Mouse (Mus musculus) left cerebral cortex, postnatal 14 days (tissue): ENCODE results near the gene Scpep1. TPM values are rescaled to one million over a fixed set of nuclear protein-coding genes. Genes with fewer than 3 reads are reported as not detected.

Source experiments
- DNase-seq, 2 experiments: peaks; one replicate each; pipeline ENCODE4 v3.0.0; 2021 to 2022; ENCODE audit warnings: low spot score in 2 of 2, mixed read lengths in 1 of 2
- intact Hi-C: fragments of 180-260 bp; cut with DNase I; formaldehyde crosslinking; loops from one replicate; pipeline ENCODE4 v1.15.1; 2025
- long read RNA-seq, 2 experiments: library from polyadenylated mRNA; stranded (forward); transcript quantifications; one replicate each; pipeline ENCODE4 v2.0.0; 2021
- total RNA-seq, 2 experiments: library from RNA; stranded (reverse); gene quantifications; 2 replicates each; pipeline ENCODE4 v1.2.3; 2021

Gene Scpep1
- 10 to 100 TPM; 19.8 to 19.9 TPM for total RNA-seq
- long read RNA-seq, experiment 1, transcript Scpep1-201 (13 exons, 2,097 nt) = major isoform, 27 of 29 reads
- long read RNA-seq, experiment 1, partial matches to known transcripts = 2 of 29 reads
- long read RNA-seq, experiment 1, other reads (novel, unspliced or antisense) = 0 of 29 reads
- long read RNA-seq, experiment 2, transcript Scpep1-201 (13 exons, 2,097 nt) = major isoform, 34 of 35 reads
- long read RNA-seq, experiment 2, partial matches to known transcripts = 1 of 35 reads
- long read RNA-seq, experiment 2, other reads (novel, unspliced or antisense) = 0 of 35 reads

DNA sequence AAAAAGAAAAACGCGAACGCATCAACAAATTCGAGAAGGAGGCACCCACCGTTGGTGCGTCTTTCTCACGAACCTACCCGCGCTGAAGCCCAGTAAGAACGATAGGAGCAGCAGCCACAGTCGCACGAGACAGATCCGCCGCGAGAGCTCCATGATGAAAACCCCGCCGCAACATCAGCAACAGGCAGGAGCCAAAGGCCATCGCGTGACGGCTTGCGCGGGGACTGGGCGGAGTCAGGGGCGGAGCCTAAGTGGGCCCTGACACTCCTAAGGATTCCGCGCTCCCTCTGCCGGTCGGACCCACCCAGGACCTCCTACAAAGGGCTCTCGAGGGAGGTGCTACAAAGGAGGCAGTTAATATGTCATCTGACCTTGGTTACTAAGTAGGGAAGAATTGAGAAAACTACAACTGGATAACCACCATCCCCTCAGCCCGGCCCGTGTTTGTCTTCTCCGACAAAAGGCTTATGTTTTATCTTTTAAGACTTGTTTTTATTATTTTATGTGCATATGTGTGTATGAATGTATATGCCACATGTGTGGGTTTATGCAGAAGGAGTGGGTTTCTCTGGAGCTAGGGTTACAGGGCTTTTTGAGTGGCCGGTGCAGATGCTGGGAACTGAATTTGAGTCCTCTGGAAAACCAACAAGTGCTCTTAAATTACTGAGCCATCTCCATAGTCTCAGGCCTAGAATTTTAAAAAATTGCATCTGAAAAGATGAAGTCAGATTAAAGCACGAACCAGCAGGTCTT lies at the start of gene Scpep1:
Gene Scpep1 (minus strand): TSS at position 249 of the 753 bp plus-strand sequence.
- peak; percentile 95 to 96 for DNase-seq
- intact Hi-C loops = loop anchor here (5.0 kb wide), 2 partner anchors 108 to 988 kb away; no protein-coding TSS in a partner anchor

DNA sequence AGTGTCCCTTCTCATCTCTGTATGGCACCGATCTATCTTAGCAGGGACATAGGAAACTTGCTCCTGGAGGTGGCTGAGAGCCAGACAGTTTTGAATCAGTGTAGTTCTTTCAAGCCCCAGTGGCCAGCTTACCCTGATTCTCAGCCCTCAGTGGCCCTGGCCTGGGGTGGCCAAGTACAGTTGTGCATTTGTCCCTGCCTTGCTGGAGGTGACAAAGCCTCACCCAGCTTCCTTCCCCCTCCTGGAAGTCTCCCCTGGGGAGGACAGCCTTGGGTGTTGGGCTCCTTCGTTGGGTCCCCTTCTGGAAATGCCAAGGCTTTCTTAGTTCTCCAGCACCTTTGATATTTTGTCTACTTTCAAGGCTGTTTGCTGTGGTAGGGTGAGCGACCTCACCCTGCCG lies 48.5 kb upstream of the Scpep1 start:
- intact Hi-C loops = no loop called here
- DNase-seq = no peak

DNA sequence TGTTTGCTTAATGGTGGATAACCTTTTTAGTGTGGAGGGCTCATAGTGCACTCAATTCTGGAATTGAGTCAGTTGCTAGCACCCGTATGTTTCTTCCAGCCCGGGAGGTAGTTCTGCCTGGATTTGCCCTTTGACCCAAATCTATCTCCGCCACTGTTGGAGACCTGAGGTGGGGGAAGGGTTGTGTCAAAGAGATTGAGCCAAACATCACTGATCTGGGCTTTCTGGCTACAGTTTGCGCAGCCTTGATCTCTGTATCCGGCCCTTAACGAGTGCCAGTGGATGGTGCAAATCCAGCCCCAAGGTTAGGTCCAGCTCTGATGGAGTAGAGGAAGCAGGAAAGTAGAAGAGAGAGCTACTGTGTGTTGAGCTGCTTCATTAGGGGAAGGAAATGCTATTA lies 47.8 kb upstream of the Scpep1 start:
- intact Hi-C loops = no loop called here
- no peak for DNase-seq

DNA sequence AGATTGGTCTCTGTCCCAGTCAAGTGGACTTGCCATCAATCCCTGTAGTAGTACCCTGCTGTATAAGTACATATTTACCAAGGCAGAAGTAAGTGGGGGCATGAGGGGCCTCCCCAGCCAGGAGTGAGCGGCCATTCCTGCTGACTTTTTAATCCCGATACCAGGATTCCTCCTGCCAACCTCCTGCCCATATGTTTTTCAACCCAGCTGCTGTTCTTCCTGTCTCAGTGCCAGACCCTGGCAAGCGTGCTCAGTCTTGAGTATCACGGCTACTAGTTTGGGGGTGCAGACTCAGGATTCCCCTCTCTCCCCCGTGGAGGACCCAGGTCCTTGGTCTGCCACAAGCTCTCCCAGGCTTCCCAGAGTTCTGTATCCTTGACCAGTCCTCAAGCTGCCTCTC lies 47.4 kb upstream of the Scpep1 start:
- no peak for DNase-seq
- intact Hi-C loops = no loop called here

DNA sequence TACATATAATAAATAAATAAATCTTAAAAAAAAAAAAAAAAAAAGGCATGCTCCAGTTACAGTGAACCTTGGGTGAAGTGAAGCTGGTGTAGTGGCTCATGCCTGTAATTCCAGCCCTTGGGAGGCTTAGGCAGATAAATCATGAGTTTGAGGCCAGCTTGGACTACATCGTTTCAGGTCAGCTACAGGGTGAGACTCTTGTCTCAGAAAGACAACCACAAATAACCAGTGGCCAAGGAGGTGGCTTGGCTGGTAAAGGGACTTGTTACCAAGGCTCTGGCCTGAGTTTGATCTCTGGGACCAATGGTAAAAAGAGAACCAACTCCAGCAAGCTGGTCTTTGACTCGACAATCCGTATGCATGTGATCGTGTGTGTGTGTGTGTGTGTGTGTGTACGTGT lies 46.8 kb upstream of the Scpep1 start:
- intact Hi-C loops = no loop called here
- no peak for DNase-seq

DNA sequence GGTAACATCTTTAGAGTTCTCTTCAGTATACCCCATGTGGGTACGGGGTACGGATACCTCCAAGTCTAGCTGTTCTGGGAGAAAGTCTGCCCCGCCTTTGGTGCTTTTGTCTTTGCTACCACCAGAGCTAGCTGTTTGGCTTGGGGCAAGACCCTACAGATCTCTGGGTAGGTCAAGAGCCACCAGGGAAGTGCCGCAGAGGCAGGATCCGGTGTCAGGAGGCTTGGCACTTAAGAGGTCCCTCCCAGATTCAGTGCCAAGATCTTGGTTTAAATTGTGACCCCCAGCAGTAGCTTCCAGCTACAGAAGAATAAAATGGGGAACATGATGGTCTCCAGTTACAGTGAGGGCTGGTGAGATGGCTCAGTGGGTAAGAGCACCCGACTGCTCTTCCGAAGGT lies 46.3 kb upstream of the Scpep1 start:
- intact Hi-C loops = no loop called here
- DNase-seq = no peak

DNA sequence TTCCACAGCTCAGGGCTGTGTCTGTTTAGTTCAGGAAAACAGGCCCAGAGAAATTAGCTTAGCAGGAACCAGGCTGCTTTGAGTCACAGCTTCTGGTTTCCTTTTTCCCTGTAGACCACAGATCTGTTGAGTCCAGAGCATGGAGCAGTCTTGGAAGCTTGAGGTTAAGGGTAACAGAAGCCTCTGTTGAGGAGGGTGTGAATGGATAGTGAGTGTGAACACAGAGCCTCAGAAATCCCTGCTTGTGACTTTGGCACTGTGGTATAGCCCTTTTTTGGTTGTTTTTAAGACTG lies 45.2 kb upstream of the Scpep1 start:
- DNase-seq = no peak
- intact Hi-C loops = no loop called here

DNA sequence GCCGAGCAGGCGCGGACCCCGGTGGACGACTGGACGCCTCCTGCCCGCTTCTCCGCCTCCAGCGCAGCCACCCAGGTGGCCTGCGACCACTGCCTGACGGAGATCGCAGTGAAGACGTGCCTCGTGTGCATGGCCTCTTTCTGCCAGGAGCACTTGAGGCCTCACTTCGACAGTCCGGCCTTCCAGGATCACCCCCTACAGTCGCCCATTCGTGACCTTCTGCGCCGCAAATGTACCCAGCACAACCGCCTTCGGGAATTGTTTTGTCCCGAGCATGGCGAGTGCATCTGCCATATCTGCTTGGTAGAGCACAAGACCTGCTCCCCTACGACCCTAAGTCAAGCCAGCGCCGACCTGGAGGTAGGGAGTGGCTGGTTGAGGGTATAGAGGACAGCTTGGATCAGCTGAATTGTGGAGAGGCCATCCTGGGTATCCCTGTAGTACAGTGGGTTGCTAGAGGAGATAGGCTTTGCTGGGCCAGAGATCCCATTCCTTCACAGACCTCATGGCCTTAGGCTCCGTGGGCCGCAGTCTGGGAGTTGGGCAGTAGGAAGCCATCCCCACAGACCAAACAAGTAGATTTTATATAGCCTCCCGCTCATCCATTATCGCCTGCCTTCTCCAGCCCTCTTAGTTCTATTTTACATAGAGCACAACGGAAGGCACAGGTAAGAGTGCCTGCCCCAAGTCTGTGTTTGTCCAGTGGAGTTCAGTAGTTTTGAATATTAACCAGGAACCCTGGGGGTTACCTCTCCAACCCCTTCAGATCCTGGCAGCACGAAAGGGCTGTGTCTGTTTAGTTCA lies 44.7 kb upstream of the Scpep1 start:
- intact Hi-C loops = loop anchor here (5.0 kb wide), 1 partner anchor 37 kb away; no protein-coding TSS in a partner anchor

DNA sequence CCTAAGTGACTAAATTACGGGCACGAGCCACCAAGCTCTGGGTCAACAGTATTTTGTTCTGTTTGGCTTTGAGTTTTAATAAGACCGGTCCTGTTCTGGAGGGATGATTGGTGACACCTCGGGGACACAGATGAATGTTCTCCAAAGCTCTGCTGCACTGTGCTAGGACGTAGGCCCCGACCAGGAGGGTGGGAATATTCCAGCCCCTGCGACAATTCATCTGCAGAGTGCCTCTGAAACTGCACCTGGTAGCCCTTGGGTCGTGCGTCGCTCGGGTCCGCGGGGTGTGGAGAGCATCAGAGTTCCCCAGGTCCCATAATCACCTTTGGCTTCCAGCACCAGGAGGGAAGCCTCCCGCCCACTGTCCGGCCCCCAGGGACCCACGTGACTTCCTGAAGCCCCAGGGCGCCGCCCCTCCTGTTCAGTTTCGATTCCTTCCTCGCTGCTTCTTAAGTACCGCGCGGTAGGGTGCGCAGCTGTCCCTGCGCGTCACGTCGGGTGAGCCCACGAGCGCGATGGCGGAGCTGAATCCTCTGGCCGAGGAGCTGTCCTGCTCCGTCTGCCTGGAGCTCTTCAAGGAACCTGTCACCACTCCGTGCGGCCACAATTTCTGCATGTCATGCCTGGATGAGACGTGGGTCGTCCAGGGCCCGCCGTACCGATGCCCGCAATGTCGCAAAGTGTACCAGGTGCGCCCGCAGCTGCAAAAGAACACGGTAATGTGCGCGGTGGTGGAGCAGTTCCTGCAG lies 43.9 kb upstream of the Scpep1 start, which contains the start of gene Trim25:
Gene Trim25 (plus strand): TSS at position 403 of the 749 bp plus-strand sequence.
- intact Hi-C loops = loop anchor here (5.0 kb wide), 1 partner anchor 38 kb away; no protein-coding TSS in a partner anchor
- peak; percentile 49 to 61 for DNase-seq

More for the DNA sequence above, 44.7 kb upstream of the Scpep1 start:
- DNase-seq = no peak

DNA sequence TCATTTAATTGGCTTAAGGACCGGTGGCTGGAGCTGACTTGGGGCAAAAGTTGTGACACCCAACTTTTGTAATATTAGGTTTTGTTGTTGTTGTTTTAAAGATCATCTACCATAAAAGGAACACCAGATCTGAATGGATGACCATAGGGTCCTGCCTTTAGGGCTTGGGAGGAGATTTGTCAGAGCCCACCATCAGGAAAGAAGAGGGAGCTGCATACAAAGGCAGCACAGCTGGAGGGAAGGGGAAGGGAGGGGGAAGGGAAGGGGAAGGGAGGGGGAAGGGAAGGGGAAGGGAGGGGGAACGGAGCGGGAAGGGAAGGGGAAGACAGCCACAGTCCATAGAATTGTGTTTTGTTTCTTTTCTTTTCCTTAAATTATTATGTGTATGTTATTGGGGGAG lies 43.1 kb upstream of the Scpep1 start:
- DNase-seq = no peak
- intact Hi-C loops = loop anchor here (5.0 kb wide), 1 partner anchor 39 kb away; no protein-coding TSS in a partner anchor

DNA sequence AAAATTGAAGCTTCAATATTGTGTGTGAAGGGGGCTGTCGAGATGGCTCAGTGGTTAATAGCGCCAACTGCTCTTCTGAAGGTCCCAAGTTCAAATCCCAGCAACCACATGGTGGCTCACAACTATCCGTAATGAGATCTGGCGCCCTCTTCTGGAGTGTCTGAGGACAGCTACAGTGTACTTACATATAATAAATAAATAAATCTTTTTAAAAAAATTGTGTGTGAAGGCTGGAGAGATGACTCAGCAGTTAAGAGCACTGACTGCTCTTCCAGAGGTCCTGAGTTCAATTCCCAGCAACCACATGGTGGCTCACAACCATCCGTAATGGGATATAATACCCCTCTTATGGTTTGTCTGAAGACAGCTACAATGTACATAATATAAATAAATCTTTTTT lies 42.1 kb upstream of the Scpep1 start:
- intact Hi-C loops = loop anchor here (5.0 kb wide), 1 partner anchor 40 kb away; no protein-coding TSS in a partner anchor

DNA sequence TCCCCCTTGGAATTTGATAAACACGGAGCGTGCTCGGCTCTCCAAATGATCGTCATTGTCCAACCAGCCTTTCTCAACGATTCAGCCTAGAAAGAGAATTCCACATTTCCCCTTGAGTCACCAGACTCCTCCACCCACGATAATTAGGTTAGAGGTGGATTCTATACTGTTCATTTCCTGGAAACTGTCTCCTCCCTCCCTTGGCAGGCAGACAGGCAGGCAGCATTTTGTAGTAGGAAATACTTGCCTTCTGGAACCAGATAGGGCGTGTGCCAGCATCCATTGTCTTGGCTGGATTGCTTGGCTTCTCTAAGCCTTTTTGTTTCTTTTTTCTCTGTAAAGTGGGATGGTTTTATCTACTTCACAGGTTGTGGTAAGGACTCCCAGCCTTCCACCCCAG lies 41.2 kb upstream of the Scpep1 start:
- intact Hi-C loops = loop anchor here (5.0 kb wide), 1 partner anchor 41 kb away; no protein-coding TSS in a partner anchor
- no peak for DNase-seq

More for the DNA sequence above, 42.1 kb upstream of the Scpep1 start:
- peak in 1 of 2 experiments; percentile 28 for DNase-seq

DNA sequence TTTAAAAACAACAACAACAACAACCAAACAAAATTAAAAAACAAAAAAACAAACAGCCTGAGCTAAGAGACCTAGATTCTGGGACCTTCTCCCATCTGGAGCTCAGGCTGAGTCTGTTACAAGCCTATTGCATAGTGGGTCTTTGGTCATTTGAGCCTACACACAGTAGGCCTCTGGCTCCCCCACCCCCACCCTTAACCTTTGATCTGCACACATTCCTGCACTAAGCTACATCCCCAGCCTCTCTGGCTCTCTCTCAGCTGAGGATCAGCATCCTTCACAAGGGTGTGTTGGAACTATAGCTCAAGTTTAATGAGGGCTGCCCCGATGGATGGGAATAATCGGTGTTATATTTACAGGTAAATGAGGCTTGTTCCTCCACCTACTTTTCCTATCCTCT lies 40.4 kb upstream of the Scpep1 start:
- DNase-seq = no peak
- intact Hi-C loops = loop anchor here (5.0 kb wide), 1 partner anchor 42 kb away; no protein-coding TSS in a partner anchor

DNA sequence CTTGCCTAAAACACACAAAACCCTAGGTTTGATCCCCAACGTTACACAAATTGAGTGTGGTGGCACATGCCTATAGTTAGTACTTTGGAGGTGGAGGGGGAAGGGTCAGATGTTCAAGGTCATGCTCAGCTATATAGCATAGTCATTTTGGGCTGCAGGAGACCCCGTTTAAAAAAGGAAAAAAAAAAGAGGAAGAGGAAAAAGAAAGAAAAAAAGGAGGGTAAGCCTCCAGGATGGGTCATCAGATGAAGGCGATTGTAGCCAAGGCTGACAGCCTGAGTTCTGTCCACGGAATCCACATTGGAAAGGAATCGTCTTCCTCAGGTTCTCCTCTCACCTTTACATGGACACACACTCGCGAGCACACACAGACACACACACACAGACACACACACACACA lies 39.2 kb upstream of the Scpep1 start:
- intact Hi-C loops = no loop called here
- DNase-seq = no peak

DNA sequence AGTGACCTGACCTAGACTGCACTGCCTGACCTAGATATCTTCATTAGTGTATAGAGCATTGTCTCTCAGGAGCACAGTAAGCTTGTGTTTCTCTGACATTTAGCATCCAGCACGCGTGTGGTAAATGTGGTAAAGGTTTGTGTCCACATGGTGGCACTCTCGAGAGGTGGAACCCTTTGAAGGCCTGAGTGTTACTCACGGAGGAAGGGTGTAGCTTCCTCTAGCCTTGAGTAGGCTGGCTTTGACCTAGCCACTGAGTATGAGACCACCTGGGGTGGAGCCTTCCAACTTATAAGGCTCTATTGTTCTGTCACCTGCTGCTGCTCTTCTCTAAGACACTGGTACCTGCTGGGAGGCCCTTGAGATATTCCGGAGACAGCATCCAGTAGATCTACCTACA lies 38.4 kb upstream of the Scpep1 start:
- intact Hi-C loops = no loop called here
- peak; percentile 44 to 51 for DNase-seq

DNA sequence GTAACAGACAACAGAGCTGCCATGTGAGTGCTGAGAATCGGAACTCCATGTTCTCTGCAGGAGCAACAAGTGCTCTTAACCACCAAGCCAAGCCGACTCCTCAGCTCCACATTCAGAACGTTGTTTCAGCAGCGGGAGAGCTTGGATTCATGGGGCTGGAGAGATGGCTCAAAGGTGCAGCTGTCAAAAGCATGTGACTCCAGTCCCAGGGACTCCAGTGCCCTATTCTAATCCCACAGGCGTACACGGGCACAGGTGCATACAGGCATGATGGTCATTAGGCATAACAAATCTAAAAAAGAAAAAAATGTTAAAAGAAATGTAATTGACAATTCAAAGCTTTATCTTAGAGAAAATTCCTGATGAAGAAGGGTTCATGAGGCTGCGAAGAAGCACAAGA lies 37.9 kb upstream of the Scpep1 start:
- no peak for DNase-seq
- intact Hi-C loops = no loop called here

DNA sequence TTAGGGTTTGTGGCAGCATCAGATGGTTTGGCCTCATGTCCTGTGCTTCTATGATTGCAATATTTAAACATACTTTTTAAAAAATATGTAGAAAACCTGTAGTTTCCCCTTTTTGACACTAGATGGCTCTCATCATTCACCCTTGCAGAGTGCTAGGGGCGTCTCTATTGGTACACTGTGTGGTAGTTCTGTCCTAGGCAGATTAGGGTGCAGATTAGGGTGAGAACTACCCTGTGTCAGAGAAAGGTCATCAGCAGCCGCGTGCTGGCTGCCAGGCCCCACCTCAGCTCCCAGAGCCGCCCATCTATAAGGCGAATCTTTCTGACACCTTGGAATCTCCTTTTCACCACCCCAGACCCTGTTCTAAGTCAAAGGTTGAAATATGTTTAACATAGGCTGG lies 34.3 kb upstream of the Scpep1 start:
- intact Hi-C loops = no loop called here
- peak in 1 of 2 experiments; percentile 26 for DNase-seq

DNA sequence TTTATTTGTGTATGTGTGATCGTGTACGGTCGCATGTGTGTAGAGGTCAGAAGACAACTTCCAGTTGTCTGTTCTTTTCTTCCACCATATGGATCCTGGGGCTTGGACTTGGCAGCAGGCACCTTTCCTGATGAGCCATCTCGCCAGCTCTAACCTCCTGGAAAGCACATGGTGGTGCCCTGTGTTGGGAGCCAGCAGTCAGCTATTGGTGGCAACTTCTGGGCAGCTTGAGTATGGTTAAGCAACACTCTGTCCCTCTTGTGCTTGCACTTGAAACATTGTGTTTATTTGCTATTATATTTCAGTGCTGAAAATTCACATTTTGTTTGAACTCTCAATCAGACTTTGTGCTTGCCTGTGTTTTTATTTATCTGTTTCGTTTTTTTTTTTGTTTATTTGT lies 33.7 kb upstream of the Scpep1 start:
- intact Hi-C loops = no loop called here
- DNase-seq = no peak

DNA sequence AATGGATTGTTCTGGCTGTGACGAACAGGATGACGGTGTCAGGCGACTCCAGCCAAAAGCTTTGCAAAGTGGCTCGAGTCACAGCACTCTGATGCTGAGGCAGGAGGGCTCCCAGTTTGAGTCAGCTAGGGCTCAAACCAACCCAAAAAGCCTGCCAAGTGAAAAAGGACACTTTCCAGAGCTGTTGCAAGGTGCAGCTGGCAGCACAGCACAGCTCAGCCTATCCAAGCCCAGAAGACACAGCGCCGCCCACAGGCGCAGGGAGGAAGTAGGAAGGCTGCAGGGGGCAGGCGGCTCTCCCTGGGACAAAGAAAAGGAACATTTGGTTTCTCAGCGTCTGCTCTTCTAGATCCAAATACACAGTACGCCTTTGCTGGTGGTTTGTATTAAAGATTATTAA lies 31.4 kb upstream of the Scpep1 start:
- no peak for DNase-seq
- intact Hi-C loops = no loop called here
